Mouse (Mus musculus): ENCODE results near the gene Hoxb6.

Gene Hoxb6

GRCm38 (mm10) chr11:96350341-96350624 lies 58.0 kb downstream of the Hoxb6 start, which contains the start of gene Hoxb2:
TSS of gene Hoxb2 (plus strand) at chr11:96350525.
- peak; percentile 19 for DNase-seq (ENCODE audit: low read depth, low spot score)

- DNase-seq (ENCODE audit: low read depth, low spot score), result peak; percentile 27
These were observed 58.5 kb downstream of the Hoxb6 start for GRCm38 (mm10) chr11:96350791-96351190.

Measured in 3T3-L1 (cell line).